Mouse (Mus musculus): ENCODE measurements around the gene Nudt4. TPM values are rescaled to one million over a fixed set of nuclear protein-coding genes. Genes with fewer than 3 reads are reported as not detected.

Gene Nudt4
- total and polyA plus RNA-seq, 3 experiments, result 23.7 to 67.4 (median 39.2) TPM

DNA sequence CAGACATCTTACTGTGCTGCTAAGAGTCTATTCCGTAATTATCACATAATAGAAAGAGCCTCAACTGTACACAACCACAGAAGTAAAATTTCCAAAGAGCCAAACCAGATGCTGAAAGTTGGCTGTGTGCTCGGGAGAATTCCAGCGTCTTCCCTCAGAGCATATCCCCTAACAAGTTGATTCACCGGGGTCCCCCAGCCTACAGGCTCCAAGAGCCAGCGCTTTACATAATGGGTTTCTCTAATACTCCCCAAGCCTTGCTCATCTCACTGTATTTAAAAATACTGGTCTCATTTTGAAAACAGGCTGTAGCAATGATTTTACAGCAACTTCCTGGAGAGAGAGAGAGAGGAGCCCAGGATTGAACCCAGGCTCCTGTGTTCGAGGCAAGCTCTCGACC lies 2.3 kb downstream of the Nudt4 start:
- Histone ChIP-seq H3K36me3 (replicated peaks in 1 of 2; ENCODE audit: control insufficient read depth in 1 of 2, insufficient read depth in 1 of 2, low read length in 1 of 2) (peaks cover 0 to 21% of the 10 kb centered on the region in 2 experiments), H3K4me1 (ENCODE audit: control insufficient read depth in 1 of 2, insufficient read depth in 2 of 2) (peaks cover 7 to 38% of the 10 kb centered on the region in 2 experiments; a peak in 3 of 4 replicates), H3K4me3 (replicated peaks in 1 of 3; ENCODE audit: low read depth in 2 of 3, low read length in 2 of 3, poor library complexity in 1 of 3) (peak overlapping the region in 2 of 3 experiments; percentile 80 to 82), H3K4me2 (ENCODE audit: insufficient read depth, low read depth, poor library complexity, severe bottlenecking) (peak overlapping the region; percentile 95), H3K27ac (ENCODE audit: insufficient read depth, low read depth) (no peak overlapping the region), H3K9ac (ENCODE audit: insufficient read depth, low read depth) (no peak overlapping the region; the same call in 1 of the 2 replicates), H3K27me3 (replicated peaks) (no peaks in the 10 kb centered on the region), H3K79me2 (replicated peaks; ENCODE audit: control insufficient read depth, extremely low read depth, insufficient read depth, poor library complexity, severe bottlenecking) (peaks cover 41% of the 10 kb centered on the region), H3K9me3 (replicated peaks; ENCODE audit: low read length) (no peaks in the 10 kb centered on the region)
- in situ Hi-C loops (cut with MboI; ENCODE audit: low pct_ligation_motif_present, low pct_unique_long_range_greater_than_20kb, low sequenced_read_pairs), result loop anchor here (25.0 kb wide), 1 partner anchor 476 kb away; no protein-coding TSS in a partner anchor
- DNase-seq (ENCODE audit: extremely low read depth), result no peak
- no peak for TF ChIP-seq GABPA (IDR thresholded peaks at IDR 0.05; ENCODE audit: insufficient replicate concordance, low read depth, low read length)
- TF ChIP-seq CHD2 (IDR thresholded peaks at IDR 0.05; ENCODE audit: low read length), result no peak
- TF ChIP-seq MAFK (IDR thresholded peaks at IDR 0.05; ENCODE audit: insufficient replicate concordance, low read length), result no peak
- dilution Hi-C loops (cut with MboI; ENCODE audit: extremely low pct_ligation_motif_present, extremely low pct_unique_long_range_greater_than_20kb, low sequenced_read_pairs), result no loop called here

- Histone ChIP-seq H3K79me2 (replicated peaks; ENCODE audit: control insufficient read depth, extremely low read depth, insufficient read depth, poor library complexity, severe bottlenecking) (peaks cover 41% of the 10 kb centered on the region), H3K4me3 (replicated peaks in 1 of 3; ENCODE audit: low read depth in 2 of 3, low read length in 2 of 3, poor library complexity in 1 of 3) (no peak overlapping the region), H3K9ac (ENCODE audit: insufficient read depth, low read depth) (no peak overlapping the region), H3K27ac (ENCODE audit: insufficient read depth, low read depth) (no peak overlapping the region), H3K4me2 (ENCODE audit: insufficient read depth, low read depth, poor library complexity, severe bottlenecking) (no peak overlapping the region; the same call in 1 of the 2 replicates), H3K36me3 (replicated peaks in 1 of 2; ENCODE audit: control insufficient read depth in 1 of 2, insufficient read depth in 1 of 2, low read length in 1 of 2) (peaks cover 0 to 32% of the 10 kb centered on the region in 2 experiments), H3K9me3 (replicated peaks; ENCODE audit: low read length) (no peaks in the 10 kb centered on the region), H3K4me1 (ENCODE audit: control insufficient read depth in 1 of 2, insufficient read depth in 2 of 2) (peaks cover 7 to 33% of the 10 kb centered on the region in 2 experiments; a peak in 3 of 4 replicates), H3K27me3 (replicated peaks) (no peaks in the 10 kb centered on the region)
- in situ Hi-C loops (cut with MboI; ENCODE audit: low pct_ligation_motif_present, low pct_unique_long_range_greater_than_20kb, low sequenced_read_pairs), result loop anchor here (25.0 kb wide), 1 partner anchor 477 kb away; no protein-coding TSS in a partner anchor
- TF ChIP-seq MAFK (IDR thresholded peaks at IDR 0.05; ENCODE audit: insufficient replicate concordance, low read length), result no peak
- no peak for TF ChIP-seq SMC3 (IDR thresholded peaks at IDR 0.05; ENCODE audit: low read depth, low read length)
- no peak for TF ChIP-seq RCOR1 (conservative IDR thresholded peaks at IDR 0.05; ENCODE audit: low read depth, low read length)
- no peak for TF ChIP-seq TBP (conservative IDR thresholded peaks at IDR 0.05; ENCODE audit: low read depth, low read length)
- TF ChIP-seq MAX (IDR thresholded peaks at IDR 0.05; ENCODE audit: low read length), result no peak
- no peak for TF ChIP-seq JUND (conservative IDR thresholded peaks at IDR 0.05; ENCODE audit: low read depth, low read length)
- TF ChIP-seq ZKSCAN1 (IDR thresholded peaks at IDR 0.05; ENCODE audit: borderline replicate concordance, low read depth, low read length), result no peak
- no peak for TF ChIP-seq PAX5 (IDR thresholded peaks at IDR 0.05; ENCODE audit: low read length)
- no peak for TF ChIP-seq NELFE (IDR thresholded peaks at IDR 0.05; ENCODE audit: low read depth, low read length)
- TF ChIP-seq CTCF (conservative IDR thresholded peaks at IDR 0.05 in 1 of 2, IDR thresholded peaks at IDR 0.05 in 1 of 2; ENCODE audit: low read depth in 2 of 2, low read length in 2 of 2), result no peak
- no peak for TF ChIP-seq MYC (IDR thresholded peaks at IDR 0.05; ENCODE audit: low read depth, low read length)
- no peak for TF ChIP-seq NRF1 (IDR thresholded peaks at IDR 0.05; ENCODE audit: low read depth, low read length)
- no peak for TF ChIP-seq ZNF384 (IDR thresholded peaks at IDR 0.05; ENCODE audit: low read depth, low read length)
- TF ChIP-seq JUN (IDR thresholded peaks at IDR 0.05; ENCODE audit: insufficient read depth, low read depth, low read length), result no peak
- no peak for TF ChIP-seq CHD1 (IDR thresholded peaks at IDR 0.05; ENCODE audit: low read depth, low read length)
- DNase-seq (ENCODE audit: extremely low read depth), result no peak
- dilution Hi-C loops (cut with MboI; ENCODE audit: extremely low pct_ligation_motif_present, extremely low pct_unique_long_range_greater_than_20kb, low sequenced_read_pairs), result no loop called here
Measured at GRCm38 (mm10) chr10:95560394-95560983, 3.5 kb downstream of the Nudt4 start.
